Mouse (Mus musculus): ENCODE measurements around the gene Sars. TPM values are rescaled to one million over a fixed set of nuclear protein-coding genes. Genes with fewer than 3 reads are reported as not detected.
A peak's percentile ranks its signal among the peaks of the same experiment; 100 is the strongest.

Gene Sars
- polyA plus RNA-seq (2015; fragmentation: Nextera tagmentation; extraction: Ambion mirVana): 99.5 and 102 TPM in 2 replicates

- ATAC-seq (ENCODE audit: low FRiP score, low TSS enrichment) (peak; percentile 97), DNase-seq (ENCODE audit: low spot score) (peak; percentile 96)
- Histone ChIP-seq H3K9me3 (ENCODE audit: control insufficient read depth, low read length) (no peaks in the 10 kb centered on the region), H3K36me3 (ENCODE audit: control insufficient read depth, insufficient read depth, low read length) (0 out of 2 replicates have a peak, but pooled peaks cover 3% of the 10 kb centered on the region), H3K27me3 (ENCODE audit: control insufficient read depth, insufficient read depth, low read length) (no peaks in the 10 kb centered on the region), H3K9ac (ENCODE audit: low read length) (peak within 1 kb of the TSS; percentile 81), H3K4me2 (replicated peaks; ENCODE audit: low read depth) (peak within 1 kb of the TSS; percentile 82), H3K4me1 (replicated peaks; ENCODE audit: control insufficient read depth, insufficient read depth) (0 out of 2 replicates have a peak, but pooled peaks cover 3% of the 10 kb centered on the region), H3K27ac (replicated peaks) (peak within 1 kb of the TSS; percentile 87), H3K4me3 (ENCODE audit: low read depth, low read length) (peak within 1 kb of the TSS; percentile 85)
- peak; percentile 58 for TF ChIP-seq CTCF (IDR thresholded peaks at IDR 0.05; ENCODE audit: low read depth)
- TF ChIP-seq EP300 (optimal IDR thresholded peaks at IDR 0.05): no peak
- under 1% methylated on average over 41 of the region's 41 CpGs for whole genome bisulfite sequencing
Measured at GRCm38 (mm10) chr3:108444698-108445365, at the start of gene Sars. Sars (minus strand) TSS chr3:108445209.

GRCm38 (mm10) chr3:108489968-108490367, 45.0 kb upstream of the Sars start:
- H3K9me3 ChIP-seq (ENCODE audit: control insufficient read depth, low read length): no peaks in the 10 kb centered on the region
- H3K27ac ChIP-seq (replicated peaks): no peak overlapping the region
- no peak for DNase-seq (ENCODE audit: low spot score)
- WGBS: 42% methylated on average over 3 of the region's 3 CpGs
- no peak overlapping the region for H3K4me3 ChIP-seq (ENCODE audit: low read depth, low read length)
- H3K4me2 ChIP-seq (replicated peaks; ENCODE audit: low read depth): no peak overlapping the region
- no peak for TF ChIP-seq EP300 (optimal IDR thresholded peaks at IDR 0.05)
- peak; percentile 67 for TF ChIP-seq CTCF (IDR thresholded peaks at IDR 0.05; ENCODE audit: low read depth)
- H3K27me3 ChIP-seq (ENCODE audit: control insufficient read depth, insufficient read depth, low read length): no peaks in the 10 kb centered on the region
- no peak overlapping the region for H3K9ac ChIP-seq (ENCODE audit: low read length)
- no peaks in the 10 kb centered on the region for H3K36me3 ChIP-seq (ENCODE audit: control insufficient read depth, insufficient read depth, low read length)
- H3K4me1 ChIP-seq (replicated peaks; ENCODE audit: control insufficient read depth, insufficient read depth): no peaks in the 10 kb centered on the region
- ATAC-seq (ENCODE audit: low FRiP score, low TSS enrichment): no peak

DNA sequence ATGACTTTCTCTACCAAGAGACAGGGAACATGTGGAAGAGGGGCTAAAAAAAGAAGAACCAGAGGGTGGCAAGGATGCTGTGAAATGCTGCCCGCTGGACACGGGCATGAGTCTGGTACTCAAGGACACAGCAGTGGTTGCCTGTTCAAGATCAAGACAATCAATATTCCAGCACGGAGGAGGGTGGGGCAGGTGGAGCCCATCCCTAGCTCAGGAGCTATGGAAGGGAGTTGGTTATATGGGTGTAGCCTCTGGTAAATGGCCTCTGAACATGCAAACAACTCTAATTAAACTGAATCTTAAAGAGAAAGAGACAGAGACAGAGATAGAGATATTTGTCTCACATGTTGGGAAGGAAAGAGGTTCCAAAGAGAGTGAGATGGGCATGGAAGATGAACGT, 39.7 kb upstream of the Sars start:
- no peaks in the 10 kb centered on the region for H3K27me3 ChIP-seq (ENCODE audit: control insufficient read depth, insufficient read depth, low read length)
- H3K4me1 ChIP-seq (replicated peaks; ENCODE audit: control insufficient read depth, insufficient read depth): no peaks in the 10 kb centered on the region
- DNase-seq (ENCODE audit: low spot score): no peak
- H3K9me3 ChIP-seq (ENCODE audit: control insufficient read depth, low read length): no peaks in the 10 kb centered on the region
- no peaks in the 10 kb centered on the region for H3K36me3 ChIP-seq (ENCODE audit: control insufficient read depth, insufficient read depth, low read length)
- 68% methylated on average over 4 of the region's 4 CpGs for WGBS
- H3K9ac ChIP-seq (ENCODE audit: low read length): no peak overlapping the region
- TF ChIP-seq CTCF (IDR thresholded peaks at IDR 0.05; ENCODE audit: low read depth): no peak
- 0 out of 2 replicates have a peak, but pooled peaks have one; percentile 46 for ATAC-seq (ENCODE audit: low FRiP score, low TSS enrichment)
- H3K4me2 ChIP-seq (replicated peaks; ENCODE audit: low read depth): no peak overlapping the region
- H3K27ac ChIP-seq (replicated peaks): no peak overlapping the region
- no peak overlapping the region for H3K4me3 ChIP-seq (ENCODE audit: low read depth, low read length)

DNA sequence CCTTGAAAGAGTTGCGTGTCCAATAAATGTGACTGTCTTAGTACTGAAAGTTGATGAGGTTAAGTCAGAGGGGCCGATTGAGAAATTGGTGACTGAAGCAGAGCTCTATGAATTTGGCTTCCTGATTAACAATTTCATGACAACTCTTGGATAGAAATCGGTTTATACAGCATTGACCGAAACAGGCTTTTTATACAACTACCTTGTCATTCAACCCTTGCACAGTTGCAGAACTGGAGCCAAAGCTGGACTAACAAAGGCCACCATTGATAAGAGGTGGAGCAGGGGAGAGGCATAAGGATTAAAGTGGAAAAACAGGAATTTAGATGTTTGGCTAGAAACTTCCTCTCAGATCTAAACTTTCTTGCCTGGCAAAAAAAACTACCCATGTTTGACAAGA, 33.8 kb upstream of the Sars start:
- Histone ChIP-seq H3K9me3 (ENCODE audit: control insufficient read depth, low read length) (no peaks in the 10 kb centered on the region), H3K4me3 (ENCODE audit: low read depth, low read length) (no peak overlapping the region), H3K4me2 (replicated peaks; ENCODE audit: low read depth) (no peak overlapping the region), H3K36me3 (ENCODE audit: control insufficient read depth, insufficient read depth, low read length) (no peaks in the 10 kb centered on the region), H3K27ac (replicated peaks) (peak overlapping the region; percentile 86), H3K4me1 (replicated peaks; ENCODE audit: control insufficient read depth, insufficient read depth) (no peaks in the 10 kb centered on the region), H3K9ac (ENCODE audit: low read length) (no peak overlapping the region), H3K27me3 (ENCODE audit: control insufficient read depth, insufficient read depth, low read length) (no peaks in the 10 kb centered on the region)
- ATAC-seq (ENCODE audit: low FRiP score, low TSS enrichment) (no peak), DNase-seq (ENCODE audit: low spot score) (no peak)
- TF ChIP-seq EP300 (optimal IDR thresholded peaks at IDR 0.05) (no peak), CTCF (IDR thresholded peaks at IDR 0.05; ENCODE audit: low read depth) (no peak)
- 60% methylated on average over 4 of the region's 4 CpGs for WGBS

DNA sequence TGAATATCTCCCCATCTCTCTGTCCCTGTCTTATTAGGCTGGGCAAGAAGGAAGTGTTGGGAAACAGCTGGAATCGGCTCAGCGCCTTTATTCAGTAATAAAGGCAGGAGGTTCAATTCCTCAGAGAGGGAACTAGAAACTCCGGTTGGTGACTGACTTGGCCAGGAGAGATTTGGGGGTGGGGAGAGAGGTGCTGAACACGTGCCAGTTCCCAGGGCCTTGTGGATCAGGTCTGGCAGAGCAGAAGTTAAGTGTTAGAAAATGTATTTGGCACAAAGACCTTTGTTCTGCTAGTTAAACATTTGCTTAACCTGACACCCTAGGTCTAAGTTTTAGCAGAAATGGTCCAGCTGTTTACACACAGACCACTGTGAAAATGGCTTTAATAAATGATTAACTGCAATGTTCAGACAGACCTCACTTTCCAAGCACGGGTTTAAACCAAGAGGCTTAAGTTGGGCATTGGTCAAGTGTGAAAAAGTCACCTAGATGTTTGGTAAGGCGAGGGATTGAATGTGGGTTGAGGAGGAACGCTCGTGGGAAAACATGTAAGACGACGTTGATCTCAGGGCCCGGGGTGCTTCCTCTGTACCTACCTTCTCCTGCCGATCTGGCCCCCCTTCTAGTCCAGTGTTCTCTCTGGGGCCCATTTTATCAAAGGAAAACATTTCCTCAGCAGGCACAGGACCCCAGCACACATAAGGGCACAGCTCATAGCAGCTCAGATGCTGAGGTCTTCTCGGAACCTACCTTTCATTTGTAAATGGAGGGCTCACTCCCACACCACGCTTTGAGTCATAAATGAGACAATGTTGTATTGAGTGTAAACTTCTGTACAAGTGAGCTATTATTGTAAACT, 32.0 kb upstream of the Sars start:
- Histone ChIP-seq H3K27ac (replicated peaks) (peak overlapping the region; percentile 86), H3K9ac (ENCODE audit: low read length) (no peak overlapping the region), H3K4me1 (replicated peaks; ENCODE audit: control insufficient read depth, insufficient read depth) (no peaks in the 10 kb centered on the region), H3K9me3 (ENCODE audit: control insufficient read depth, low read length) (no peaks in the 10 kb centered on the region), H3K4me3 (ENCODE audit: low read depth, low read length) (no peak overlapping the region), H3K36me3 (ENCODE audit: control insufficient read depth, insufficient read depth, low read length) (no peaks in the 10 kb centered on the region), H3K4me2 (replicated peaks; ENCODE audit: low read depth) (no peak overlapping the region), H3K27me3 (ENCODE audit: control insufficient read depth, insufficient read depth, low read length) (no peaks in the 10 kb centered on the region)
- ATAC-seq (ENCODE audit: low FRiP score, low TSS enrichment) (peak; percentile 81), DNase-seq (ENCODE audit: low spot score) (peak; percentile 85)
- 26% methylated on average over 14 of the region's 14 CpGs for WGBS
- TF ChIP-seq CTCF (IDR thresholded peaks at IDR 0.05; ENCODE audit: low read depth) (no peak), EP300 (optimal IDR thresholded peaks at IDR 0.05) (peak; percentile 91)

Data from stomach, postnatal 0 days (tissue).